Mouse (Mus musculus): ENCODE results near the gene Bmp2k. TPM values are rescaled to one million over a fixed set of nuclear protein-coding genes. Genes with fewer than 3 reads are reported as not detected.
A peak's percentile ranks its signal among the peaks of the same experiment; 100 is the strongest.

Gene Bmp2k
- total and polyA plus RNA-seq, 3 experiments: 7.9 to 9.1 (median 8.9) TPM

GRCm38 (mm10) chr5:97126005-97126404 lies 128.5 kb downstream of the Bmp2k start:
- H3K9me3 ChIP-seq (replicated peaks; ENCODE audit: low read length): no peaks in the 10 kb centered on the region
- dilution Hi-C loops (cut with MboI; ENCODE audit: extremely low pct_ligation_motif_present, extremely low pct_unique_long_range_greater_than_20kb, low sequenced_read_pairs): no loop called here
- peak; percentile 87 for TF ChIP-seq RAD21 (IDR thresholded peaks at IDR 0.05; ENCODE audit: low read depth, low read length)
- peak; percentile 62 for TF ChIP-seq SMC3 (IDR thresholded peaks at IDR 0.05; ENCODE audit: low read depth, low read length)
- TF ChIP-seq CTCF (conservative IDR thresholded peaks at IDR 0.05 in 1 of 2, IDR thresholded peaks at IDR 0.05 in 1 of 2; ENCODE audit: low read depth in 2 of 2, low read length in 2 of 2): peak; percentile 61 to 83
- no peak for TF ChIP-seq BHLHE40 (IDR thresholded peaks at IDR 0.05; ENCODE audit: low read depth, low read length)
- no peak overlapping the region for H3K4me3 ChIP-seq (replicated peaks in 1 of 3; ENCODE audit: low read depth in 2 of 3, low read length in 2 of 3, poor library complexity in 1 of 3)
- no peak overlapping the region for H3K9ac ChIP-seq (ENCODE audit: insufficient read depth, low read depth)
- no peaks in the 10 kb centered on the region for H3K36me3 ChIP-seq (replicated peaks in 1 of 2; ENCODE audit: control insufficient read depth in 1 of 2, insufficient read depth in 1 of 2, low read length in 1 of 2)
- in situ Hi-C loops (cut with MboI; ENCODE audit: low pct_ligation_motif_present, low pct_unique_long_range_greater_than_20kb, low sequenced_read_pairs): loop anchor here (25.0 kb wide), 1 partner anchor 436 kb away; no protein-coding TSS in a partner anchor
- H3K27me3 ChIP-seq (replicated peaks): no peaks in the 10 kb centered on the region
- H3K79me2 ChIP-seq (replicated peaks; ENCODE audit: control insufficient read depth, extremely low read depth, insufficient read depth, poor library complexity, severe bottlenecking): no peaks in the 10 kb centered on the region
- no peak overlapping the region for H3K4me2 ChIP-seq (ENCODE audit: insufficient read depth, low read depth, poor library complexity, severe bottlenecking)
- peaks cover 2 to 4% of the 10 kb centered on the region in 2 experiments; a peak in 2 of 4 replicates for H3K4me1 ChIP-seq (ENCODE audit: control insufficient read depth in 1 of 2, insufficient read depth in 2 of 2)
- peak; percentile 41 for DNase-seq (ENCODE audit: extremely low read depth)
- H3K27ac ChIP-seq (ENCODE audit: insufficient read depth, low read depth): no peak overlapping the region

GRCm38 (mm10) chr5:97127284-97127683 lies 129.8 kb downstream of the Bmp2k start:
- in situ Hi-C loops (cut with MboI; ENCODE audit: low pct_ligation_motif_present, low pct_unique_long_range_greater_than_20kb, low sequenced_read_pairs): loop anchor here (25.0 kb wide), 1 partner anchor 435 kb away; no protein-coding TSS in a partner anchor
- H3K27me3 ChIP-seq (replicated peaks): no peaks in the 10 kb centered on the region

GRCm38 (mm10) chr5:97128242-97129226 lies 131.0 kb downstream of the Bmp2k start:
- no peaks in the 10 kb centered on the region for H3K36me3 ChIP-seq (replicated peaks in 1 of 2; ENCODE audit: control insufficient read depth in 1 of 2, insufficient read depth in 1 of 2, low read length in 1 of 2)
- dilution Hi-C loops (cut with MboI; ENCODE audit: extremely low pct_ligation_motif_present, extremely low pct_unique_long_range_greater_than_20kb, low sequenced_read_pairs): no loop called here
- H3K27ac ChIP-seq (ENCODE audit: insufficient read depth, low read depth): no peak overlapping the region
- H3K4me2 ChIP-seq (ENCODE audit: insufficient read depth, low read depth, poor library complexity, severe bottlenecking): peak overlapping the region; percentile 89
- no peak overlapping the region for H3K9ac ChIP-seq (ENCODE audit: insufficient read depth, low read depth)
- peak; percentile 70 for DNase-seq (ENCODE audit: extremely low read depth)
- H3K79me2 ChIP-seq (replicated peaks; ENCODE audit: control insufficient read depth, extremely low read depth, insufficient read depth, poor library complexity, severe bottlenecking): no peaks in the 10 kb centered on the region
- TF ChIP-seq RCOR1 (conservative IDR thresholded peaks at IDR 0.05; ENCODE audit: low read depth, low read length) (no peak), CTCF (conservative IDR thresholded peaks at IDR 0.05 in 1 of 2, IDR thresholded peaks at IDR 0.05 in 1 of 2; ENCODE audit: low read depth in 2 of 2, low read length in 2 of 2) (peak; percentile 69 to 88), ELF1 (IDR thresholded peaks at IDR 0.05; ENCODE audit: low read depth, low read length) (0 out of 2 replicates have a peak, but pooled peaks have one; percentile 7), MYC (IDR thresholded peaks at IDR 0.05; ENCODE audit: low read depth, low read length) (no peak), SMC3 (IDR thresholded peaks at IDR 0.05; ENCODE audit: low read depth, low read length) (peak; percentile 79), ZC3H11A (IDR thresholded peaks at IDR 0.05; ENCODE audit: low read depth, low read length) (peak; percentile 44), MEF2A (IDR thresholded peaks at IDR 0.05; ENCODE audit: borderline replicate concordance, low read depth, low read length) (peak; percentile 26; the same call in 1 of the 2 replicates), RAD21 (IDR thresholded peaks at IDR 0.05; ENCODE audit: low read depth, low read length) (peak; percentile 94)
- H3K9me3 ChIP-seq (replicated peaks; ENCODE audit: low read length): no peaks in the 10 kb centered on the region
- H3K27me3 ChIP-seq (replicated peaks): no peaks in the 10 kb centered on the region
- H3K4me1 ChIP-seq (ENCODE audit: control insufficient read depth in 1 of 2, insufficient read depth in 2 of 2): peaks cover 2 to 4% of the 10 kb centered on the region in 2 experiments; a peak in 2 of 4 replicates
- in situ Hi-C loops (cut with MboI; ENCODE audit: low pct_ligation_motif_present, low pct_unique_long_range_greater_than_20kb, low sequenced_read_pairs): loop anchor here (25.0 kb wide), 1 partner anchor 434 kb away; no protein-coding TSS in a partner anchor
- H3K4me3 ChIP-seq (replicated peaks in 1 of 3; ENCODE audit: low read depth in 2 of 3, low read length in 2 of 3, poor library complexity in 1 of 3): peak overlapping the region; percentile 7 to 22 (median 17)

More at GRCm38 (mm10) chr5:97127284-97127683, 129.8 kb downstream of the Bmp2k start:
- Histone ChIP-seq H3K4me2 (ENCODE audit: insufficient read depth, low read depth, poor library complexity, severe bottlenecking) (no peak overlapping the region), H3K4me3 (replicated peaks in 1 of 3; ENCODE audit: low read depth in 2 of 3, low read length in 2 of 3, poor library complexity in 1 of 3) (no peak overlapping the region), H3K27ac (ENCODE audit: insufficient read depth, low read depth) (no peak overlapping the region), H3K9ac (ENCODE audit: insufficient read depth, low read depth) (no peak overlapping the region), H3K79me2 (replicated peaks; ENCODE audit: control insufficient read depth, extremely low read depth, insufficient read depth, poor library complexity, severe bottlenecking) (no peaks in the 10 kb centered on the region), H3K4me1 (ENCODE audit: control insufficient read depth in 1 of 2, insufficient read depth in 2 of 2) (peaks cover 2 to 4% of the 10 kb centered on the region in 2 experiments; a peak in 2 of 4 replicates), H3K9me3 (replicated peaks; ENCODE audit: low read length) (no peaks in the 10 kb centered on the region), H3K36me3 (replicated peaks in 1 of 2; ENCODE audit: control insufficient read depth in 1 of 2, insufficient read depth in 1 of 2, low read length in 1 of 2) (no peaks in the 10 kb centered on the region)
- dilution Hi-C loops (cut with MboI; ENCODE audit: extremely low pct_ligation_motif_present, extremely low pct_unique_long_range_greater_than_20kb, low sequenced_read_pairs): no loop called here
- DNase-seq (ENCODE audit: extremely low read depth): no peak
- no peak for TF ChIP-seq HCFC1 (IDR thresholded peaks at IDR 0.05; ENCODE audit: low read depth, low read length)
- peak; percentile 88 for TF ChIP-seq MAFK (IDR thresholded peaks at IDR 0.05; ENCODE audit: insufficient replicate concordance, low read length)

Data from CH12.LX (cell line).